Mouse (Mus musculus): ENCODE measurements around the gene Gigyf1. TPM values are rescaled to one million over a fixed set of nuclear protein-coding genes. Genes with fewer than 3 reads are reported as not detected.

Gigyf1 gene
- total RNA-seq, 2 experiments from 2014 or later = 17.4 to 23.4 TPM

DNA sequence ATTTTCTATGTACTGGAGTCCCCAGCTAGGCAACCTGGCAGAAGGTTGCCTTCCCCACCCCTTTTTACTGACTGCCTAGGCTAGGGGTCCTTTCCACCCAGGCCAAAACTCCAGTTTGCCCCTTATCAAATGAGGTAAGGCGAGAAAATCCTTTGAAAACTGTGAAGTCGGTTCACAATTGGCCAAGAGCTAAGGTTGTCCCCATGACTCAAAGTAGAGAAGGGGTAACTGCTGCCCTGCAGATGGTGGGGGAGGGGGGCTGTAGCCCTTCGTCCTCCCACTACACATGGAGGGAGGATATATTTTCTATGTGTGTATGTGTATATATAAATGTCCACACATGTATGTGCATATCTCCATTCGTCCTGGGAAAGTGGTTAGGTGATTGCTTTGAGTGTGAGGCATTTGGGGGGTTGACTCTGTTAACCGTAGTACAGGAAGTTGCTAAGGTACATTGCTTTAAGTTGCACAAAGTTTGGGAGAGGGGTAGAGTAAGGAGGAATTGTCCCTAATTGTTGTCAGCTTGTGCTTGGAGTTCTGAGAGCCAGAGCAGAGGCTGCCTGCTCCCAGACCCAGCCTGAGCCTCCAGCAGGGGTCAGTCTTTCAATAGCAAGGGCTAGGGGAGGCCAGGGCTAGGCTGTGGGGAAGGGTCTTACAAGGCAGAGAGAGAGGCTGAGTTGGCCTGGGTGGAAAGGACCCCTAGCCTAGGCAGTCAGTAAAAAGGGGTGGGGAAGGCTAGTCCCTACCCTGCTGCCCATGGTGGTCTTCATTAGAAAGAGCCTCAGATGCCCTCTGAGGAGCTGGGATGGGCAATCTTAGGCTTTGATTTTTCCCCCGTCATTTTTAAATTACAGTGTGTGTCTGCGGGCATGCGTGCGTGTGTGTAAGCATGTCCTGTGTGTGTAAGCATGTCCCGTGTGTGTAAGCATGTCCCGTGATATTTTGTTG, 5.2 kb upstream of the Gigyf1 start:
- intact Hi-C loops (cut with DNase I) = no loop called here
- DNase-seq = no peak

DNA sequence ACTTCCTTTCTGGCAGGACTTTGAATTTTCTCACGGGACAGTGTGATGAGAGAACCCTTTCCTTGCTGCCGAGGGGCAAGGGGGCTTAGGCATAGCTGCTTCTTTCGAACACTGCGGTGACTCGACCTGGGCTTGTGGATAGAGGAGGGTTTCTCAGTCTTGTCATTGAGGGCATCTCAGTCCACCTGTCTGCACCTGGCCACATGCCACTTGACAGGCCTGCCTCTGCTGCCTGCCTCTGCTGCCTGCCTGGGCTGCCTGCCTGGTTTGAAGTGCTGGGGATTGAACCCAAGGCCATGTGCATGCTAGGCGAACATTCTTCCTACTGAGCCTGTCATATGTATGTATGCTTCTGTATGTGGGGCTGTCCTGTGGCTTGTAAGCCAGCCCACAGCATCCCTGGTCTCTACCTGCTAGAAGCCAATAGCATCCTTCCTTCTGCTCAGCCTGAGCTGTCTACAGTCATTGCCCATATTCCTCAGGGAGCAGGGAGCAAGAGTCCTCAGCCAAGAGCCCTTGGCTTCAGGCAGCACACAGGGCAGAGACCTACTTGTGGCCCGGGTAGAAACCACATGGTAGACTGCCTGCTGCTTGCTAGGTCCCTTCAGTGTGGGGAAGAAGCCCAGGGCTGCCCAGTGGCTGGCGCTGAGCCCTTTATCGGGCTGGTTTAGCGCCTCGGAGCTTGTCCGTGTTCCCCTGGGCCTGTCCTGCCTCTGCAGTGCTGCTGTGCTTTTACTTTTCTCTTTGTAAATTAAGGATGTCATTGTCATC, 4.2 kb upstream of the Gigyf1 start:
- peak in 1 of 2 experiments; percentile 13 for DNase-seq

DNA sequence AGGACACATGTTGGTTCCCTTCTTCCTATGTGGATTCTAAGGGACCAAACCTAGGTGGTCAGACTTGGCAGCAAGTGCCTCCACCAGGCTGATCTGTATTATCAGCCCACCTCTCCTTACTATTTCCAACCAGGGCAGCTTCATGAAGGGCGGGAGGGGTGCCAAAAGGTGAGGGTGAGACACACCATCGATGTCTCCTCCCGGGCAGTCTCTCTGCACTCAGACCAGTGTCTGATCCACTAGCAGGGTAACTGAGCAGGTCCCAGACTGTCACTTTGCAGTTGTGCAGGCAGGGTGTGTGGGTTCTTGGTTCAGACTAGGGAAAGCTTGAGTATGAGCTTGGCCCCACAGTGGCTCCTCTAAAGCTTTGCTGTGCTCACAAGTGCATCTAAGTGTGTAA, 3.5 kb upstream of the Gigyf1 start:
- intact Hi-C loops (cut with DNase I) = no loop called here
- DNase-seq = no peak

More for the DNA sequence above, 4.2 kb upstream of the Gigyf1 start:
- intact Hi-C loops (cut with DNase I) = no loop called here

DNA sequence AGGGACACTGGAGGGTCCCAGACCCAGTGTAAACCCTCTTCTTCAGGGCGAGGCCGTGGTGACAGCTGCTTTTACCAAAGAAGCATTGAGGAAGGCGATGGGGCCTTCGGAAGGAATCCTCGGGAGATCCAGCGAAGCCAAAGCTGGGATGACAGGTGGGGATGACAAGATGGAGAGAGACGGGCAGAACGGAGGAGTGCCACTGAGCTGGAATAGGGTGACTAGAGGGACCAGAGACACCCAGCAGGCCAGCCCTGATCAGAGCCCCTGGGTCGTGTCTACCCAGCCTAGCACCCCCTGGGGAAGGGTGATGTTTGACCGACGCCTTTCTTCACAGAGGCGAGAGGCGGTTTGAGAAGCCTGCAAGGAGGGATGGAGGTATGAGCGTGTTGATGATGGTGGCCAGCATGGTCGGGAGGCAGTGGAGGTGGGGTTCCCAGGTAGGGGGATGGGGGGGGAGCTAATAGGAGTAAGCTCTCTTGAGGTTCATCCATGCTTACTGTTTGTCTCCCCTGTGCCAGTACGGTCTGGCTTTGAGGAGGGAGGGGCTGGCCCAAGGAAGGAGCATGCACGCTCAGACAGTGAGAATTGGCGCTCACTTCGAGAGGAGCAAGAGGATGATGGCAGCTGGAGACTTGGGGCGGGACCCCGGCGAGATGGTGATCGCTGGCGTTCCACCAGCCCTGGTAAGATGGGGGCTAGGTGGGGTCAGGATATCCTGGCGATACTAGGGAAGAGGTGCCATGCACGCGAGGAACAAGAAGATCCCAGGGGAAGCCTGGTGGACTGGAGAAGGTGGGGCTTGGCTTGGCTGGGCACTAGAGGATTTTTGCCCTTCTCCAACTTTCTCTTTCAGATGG, 1.6 kb downstream of the Gigyf1 start:
- intact Hi-C loops (cut with DNase I) = no loop called here
- DNase-seq = no peak

DNA sequence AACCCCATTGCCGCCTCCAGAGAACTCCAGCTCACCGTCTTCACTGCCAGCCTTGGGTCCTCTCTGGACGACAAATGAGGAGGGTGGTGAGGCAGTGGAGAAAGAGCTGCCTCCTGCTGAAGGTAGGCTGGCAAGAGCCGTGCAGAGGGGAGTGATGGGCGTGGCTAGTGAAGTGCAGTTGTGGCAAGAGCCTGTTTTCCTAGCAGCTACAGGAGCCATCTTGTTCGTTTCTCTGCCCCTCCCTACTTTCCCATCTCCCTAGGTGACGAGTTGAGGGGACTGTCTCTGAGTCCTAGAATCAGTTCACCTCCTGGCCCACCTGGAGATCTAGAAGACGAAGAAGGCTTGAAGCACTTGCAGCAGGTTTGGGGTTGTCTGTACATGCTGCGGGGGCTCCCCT, 3.5 kb downstream of the Gigyf1 start:
- intact Hi-C loops (cut with DNase I) = no loop called here
- DNase-seq = no peak

DNA sequence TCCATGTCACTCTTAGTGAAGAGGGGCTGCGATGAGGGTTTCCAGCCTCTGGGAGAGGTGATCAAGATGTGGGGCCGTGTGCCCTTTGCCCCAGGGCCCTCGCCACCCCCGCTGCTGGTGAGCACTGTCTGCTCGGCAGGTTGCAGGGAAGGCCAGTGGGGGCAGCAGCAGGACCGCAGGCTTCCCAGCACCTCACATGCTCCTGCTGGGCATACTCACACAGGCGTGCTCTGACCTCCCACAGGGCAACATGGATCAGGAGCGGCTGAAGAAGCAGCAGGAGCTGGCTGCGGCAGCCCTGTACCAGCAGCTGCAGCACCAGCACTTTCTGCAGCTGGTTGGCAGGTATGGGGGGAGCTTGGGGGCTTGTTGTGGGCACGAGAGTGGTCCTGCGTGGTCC, 4.4 kb downstream of the Gigyf1 start:
- intact Hi-C loops (cut with DNase I) = no loop called here
- DNase-seq = no peak

DNA sequence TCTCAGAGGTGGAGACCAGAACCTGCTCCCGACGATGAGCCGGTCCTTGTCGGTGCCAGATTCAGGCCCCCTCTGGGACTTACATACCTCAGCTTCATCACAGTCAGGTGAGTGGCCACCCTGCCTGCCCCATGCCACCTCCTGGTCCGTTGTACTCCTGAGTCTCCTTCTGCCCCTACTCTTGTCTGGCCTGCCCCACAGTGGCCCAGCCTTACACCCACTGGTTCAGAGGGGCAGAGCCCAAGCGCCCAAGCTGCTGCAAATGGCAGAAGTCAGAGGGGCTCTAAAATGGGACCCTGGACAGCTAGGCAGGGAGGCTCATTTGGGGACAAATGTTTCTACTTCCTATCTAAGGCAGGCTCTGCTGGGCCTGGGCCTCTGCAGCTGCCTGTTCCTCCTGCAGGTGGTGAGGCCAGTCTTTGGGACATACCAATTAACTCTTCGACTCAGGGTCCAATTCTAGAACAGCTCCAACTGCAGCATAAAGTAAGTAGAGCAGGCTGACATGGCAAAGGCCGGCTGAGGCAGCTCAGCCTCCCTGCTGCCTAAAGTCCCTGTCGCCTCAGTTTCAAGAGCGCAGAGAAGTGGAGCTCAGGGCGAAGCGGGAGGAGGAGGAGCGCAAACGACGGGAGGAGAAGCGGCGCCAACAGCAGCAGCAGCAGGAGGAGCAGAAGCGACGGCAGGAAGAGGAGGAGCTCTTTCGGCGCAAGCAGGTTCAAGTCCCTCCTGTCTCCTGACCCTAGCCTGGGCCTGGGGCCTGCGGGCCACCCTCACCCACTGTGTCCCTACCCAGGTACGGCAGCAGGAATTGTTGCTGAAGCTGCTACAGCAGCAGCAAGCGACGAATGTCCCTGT, 5.3 kb downstream of the Gigyf1 start:
- intact Hi-C loops (cut with DNase I) = no loop called here
- no peak for DNase-seq

DNA sequence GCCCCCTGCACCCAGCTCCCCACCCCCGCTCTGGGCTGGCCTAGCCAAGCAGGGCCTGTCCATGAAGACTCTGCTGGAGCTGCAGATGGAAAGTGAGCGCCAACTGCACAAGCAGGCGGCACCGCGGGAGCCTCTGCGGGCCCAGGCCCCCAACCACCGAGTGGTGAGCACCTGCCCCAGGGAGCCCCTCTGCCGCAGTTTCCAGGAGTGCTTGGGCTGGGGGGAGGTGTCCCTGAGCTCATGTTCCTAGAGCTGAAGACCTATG, 5.8 kb downstream of the Gigyf1 start:
- no peak for DNase-seq
- intact Hi-C loops (cut with DNase I) = no loop called here

DNA sequence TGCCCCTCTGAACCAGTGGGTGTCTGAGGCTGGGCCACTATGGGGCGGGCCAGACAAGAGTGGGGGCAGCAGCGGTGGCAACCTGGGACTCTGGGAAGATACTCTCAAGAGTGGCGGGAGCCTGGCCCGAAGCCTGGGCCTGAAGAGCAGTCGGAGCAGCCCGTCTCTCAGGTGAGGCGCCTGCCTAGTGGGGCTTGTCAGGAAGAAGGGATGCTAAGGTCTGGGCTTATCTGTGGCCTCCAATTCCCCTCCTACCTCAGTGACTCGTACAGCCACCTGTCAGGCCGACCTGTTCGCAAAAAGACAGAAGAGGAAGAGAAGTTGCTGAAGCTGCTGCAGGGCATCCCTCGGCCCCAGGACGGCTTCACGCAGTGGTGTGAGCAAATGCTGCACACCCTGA, 6.3 kb downstream of the Gigyf1 start:
- no peak for DNase-seq
- intact Hi-C loops (cut with DNase I) = no loop called here

DNA sequence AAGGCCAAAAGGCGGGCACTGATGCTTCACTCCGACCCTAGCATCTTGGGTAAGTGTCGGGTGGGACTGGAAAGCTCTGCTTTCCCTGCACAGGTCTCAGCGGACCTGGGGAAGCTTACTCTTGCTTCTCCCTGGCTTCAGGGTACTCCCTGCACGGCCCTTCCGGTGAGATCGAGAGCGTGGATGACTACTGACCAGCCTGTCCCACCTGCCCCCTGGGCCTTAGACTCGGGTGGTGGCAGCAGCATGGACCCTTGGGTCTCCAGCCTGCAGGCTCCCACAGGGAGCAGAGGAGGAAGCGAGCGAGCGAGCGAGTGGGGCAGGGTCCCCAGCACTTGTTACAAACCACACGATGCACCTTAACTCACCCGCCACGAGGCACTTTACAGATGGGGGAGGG, 7.2 kb downstream of the Gigyf1 start:
- no peak for DNase-seq
- intact Hi-C loops (cut with DNase I) = no loop called here

DNA sequence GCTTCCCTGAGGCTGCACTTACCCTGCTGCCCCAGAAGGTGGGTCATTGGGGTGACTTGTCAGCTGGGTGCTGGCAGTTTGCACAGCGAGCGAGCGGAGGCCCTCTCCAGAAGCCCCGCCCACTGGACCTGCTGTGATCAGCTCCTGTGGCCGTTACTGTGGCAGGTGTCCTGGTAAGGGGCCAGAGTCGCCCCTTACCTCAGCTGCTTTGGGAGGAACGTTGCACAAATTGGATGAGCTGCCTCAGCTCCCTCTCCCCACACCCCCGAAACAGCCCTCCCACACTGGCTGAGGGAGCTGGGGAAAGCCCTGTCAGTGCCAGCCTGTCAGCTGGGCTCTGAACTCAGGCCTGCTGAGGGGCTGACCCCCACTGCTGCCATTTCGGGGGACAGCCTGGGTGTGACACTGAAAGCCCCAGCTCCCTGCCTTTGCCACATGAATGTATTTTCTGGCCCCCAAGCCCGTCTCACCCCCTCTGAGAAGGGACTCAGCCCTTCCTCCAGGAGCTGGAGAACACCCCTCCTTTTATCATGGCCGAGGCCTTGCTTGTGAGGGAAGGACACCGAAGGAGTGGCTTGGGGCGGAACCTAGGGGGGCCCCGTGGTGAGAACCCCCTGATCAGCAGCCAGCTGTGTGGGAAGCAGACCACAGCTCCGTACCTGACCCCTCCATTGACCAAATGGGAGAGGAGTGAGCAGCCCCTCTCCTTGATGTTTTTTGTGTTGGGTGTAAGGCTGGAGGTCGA, 8.0 kb downstream of the Gigyf1 start:
- intact Hi-C loops (cut with DNase I) = no loop called here
- no peak for DNase-seq

DNA sequence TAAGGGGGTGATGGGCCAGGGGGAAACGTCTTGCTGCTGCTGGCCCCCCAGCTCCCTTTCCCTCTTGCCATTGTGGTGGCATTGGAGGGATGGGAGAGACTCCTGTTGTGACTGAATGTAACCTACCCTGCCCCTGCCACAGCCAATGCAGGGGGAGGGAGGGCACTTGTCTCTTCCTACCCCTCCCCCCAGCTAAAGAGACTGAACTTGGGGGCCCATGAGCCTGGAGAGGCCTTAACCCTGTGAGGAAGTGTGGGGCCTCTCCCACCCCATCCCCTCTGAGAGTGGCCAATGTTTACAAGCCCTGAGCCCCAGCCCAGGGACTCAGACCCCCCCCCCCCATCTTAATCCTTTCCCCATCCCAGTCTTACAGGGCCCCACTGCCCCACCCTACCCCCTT, 9.1 kb downstream of the Gigyf1 start:
- no peak for DNase-seq
- intact Hi-C loops (cut with DNase I) = no loop called here

DNA sequence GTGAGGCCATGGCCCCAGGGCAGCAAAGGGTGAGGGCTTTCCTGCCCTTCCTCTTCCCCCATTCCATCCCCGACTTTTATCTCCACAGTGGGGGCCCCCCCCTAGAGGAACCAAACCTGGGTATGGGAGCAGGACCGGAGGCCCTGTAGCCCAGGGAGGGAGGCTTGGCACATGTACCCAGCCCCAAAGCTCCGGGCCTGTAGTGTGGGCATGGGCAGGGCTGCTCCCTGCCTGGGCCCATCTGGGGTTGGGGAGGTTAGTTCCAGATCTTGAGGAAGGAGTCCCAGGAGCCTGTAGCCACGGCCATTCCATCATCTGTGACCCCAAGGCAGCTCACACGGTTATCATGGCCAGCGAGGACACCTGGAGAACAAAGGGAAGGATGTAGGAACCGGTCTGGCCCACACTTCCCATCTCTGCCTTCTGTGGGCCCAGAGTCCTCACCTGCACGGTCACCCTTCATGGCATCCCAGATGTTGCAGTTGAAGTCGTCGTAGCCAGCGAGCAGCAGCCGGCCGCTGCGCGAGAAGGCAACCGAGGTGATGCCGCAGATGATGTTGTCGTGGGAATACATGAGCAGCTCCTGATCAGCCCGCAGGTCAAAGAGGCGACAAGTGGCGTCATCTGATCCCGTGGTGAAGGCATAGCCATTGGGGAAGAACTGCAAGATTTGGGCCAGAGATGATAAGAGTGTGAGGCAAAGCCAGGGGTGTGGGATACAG, 10.1 kb downstream of the Gigyf1 start:
- intact Hi-C loops (cut with DNase I) = no loop called here

DNA sequence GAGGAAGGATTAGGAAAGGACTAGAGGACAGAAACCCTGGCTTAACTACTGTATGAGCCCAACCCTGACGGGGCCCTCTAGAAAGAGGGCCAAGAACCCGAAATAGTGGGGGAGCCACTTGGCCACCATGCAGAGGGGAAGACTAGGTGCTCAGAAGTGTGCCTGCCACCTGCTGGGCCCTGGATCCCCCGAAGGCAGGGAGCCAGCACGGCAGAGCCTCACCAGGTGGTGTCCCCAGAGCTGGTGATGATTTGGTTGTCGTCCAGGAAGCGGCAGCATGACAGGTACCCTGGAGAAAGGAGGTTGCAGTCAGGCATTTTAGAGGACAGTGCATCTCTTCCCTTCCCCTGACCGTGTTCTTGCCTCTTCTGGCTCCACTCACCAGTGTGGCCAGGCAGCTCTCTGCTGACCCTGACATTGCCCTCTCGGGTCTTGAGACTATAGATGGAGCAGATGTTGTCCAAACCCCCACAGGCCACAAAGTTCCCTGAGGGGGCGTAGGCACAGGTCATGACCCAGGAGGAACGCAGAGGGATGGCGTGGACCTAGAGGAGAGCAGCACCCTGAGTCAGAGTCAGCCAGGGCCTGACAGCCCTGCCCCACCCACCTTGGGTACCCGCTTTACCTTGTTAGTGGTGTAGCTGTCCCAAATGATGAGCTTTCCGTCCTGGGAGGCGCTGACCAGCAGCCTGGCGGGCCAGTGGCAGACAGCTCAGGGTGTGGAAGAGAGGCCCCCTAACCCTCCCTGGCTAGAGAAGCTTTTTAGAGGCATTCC, 11.1 kb downstream of the Gigyf1 start:
- DNase-seq = no peak
- intact Hi-C loops (cut with DNase I) = no loop called here

More for the DNA sequence above, 10.1 kb downstream of the Gigyf1 start:
- DNase-seq = no peak

DNA sequence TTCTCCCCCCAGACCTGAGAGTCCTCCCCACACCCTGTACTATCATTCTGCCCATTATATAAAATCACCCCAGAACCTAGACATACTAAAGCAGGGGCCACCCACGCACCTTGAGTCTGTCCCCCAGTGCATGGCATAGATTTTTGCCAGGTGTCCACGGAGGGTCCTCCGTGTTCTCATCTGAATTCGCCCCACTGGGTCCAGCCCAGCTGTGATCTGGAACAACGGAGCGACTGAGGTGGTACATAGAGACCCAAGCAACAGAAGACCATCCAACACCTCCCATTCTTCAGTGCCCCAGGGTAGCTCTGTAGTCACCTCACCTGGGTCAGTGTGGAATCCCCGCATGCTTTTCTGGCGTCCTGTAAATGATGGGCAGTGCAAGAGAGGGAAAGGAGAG, 11.7 kb downstream of the Gigyf1 start:
- intact Hi-C loops (cut with DNase I) = loop anchor here (5.0 kb wide), 2 partner anchors 217 to 247 kb away; partner anchors contain the start of genes Ppp1r35 and Tsc22d4

DNA sequence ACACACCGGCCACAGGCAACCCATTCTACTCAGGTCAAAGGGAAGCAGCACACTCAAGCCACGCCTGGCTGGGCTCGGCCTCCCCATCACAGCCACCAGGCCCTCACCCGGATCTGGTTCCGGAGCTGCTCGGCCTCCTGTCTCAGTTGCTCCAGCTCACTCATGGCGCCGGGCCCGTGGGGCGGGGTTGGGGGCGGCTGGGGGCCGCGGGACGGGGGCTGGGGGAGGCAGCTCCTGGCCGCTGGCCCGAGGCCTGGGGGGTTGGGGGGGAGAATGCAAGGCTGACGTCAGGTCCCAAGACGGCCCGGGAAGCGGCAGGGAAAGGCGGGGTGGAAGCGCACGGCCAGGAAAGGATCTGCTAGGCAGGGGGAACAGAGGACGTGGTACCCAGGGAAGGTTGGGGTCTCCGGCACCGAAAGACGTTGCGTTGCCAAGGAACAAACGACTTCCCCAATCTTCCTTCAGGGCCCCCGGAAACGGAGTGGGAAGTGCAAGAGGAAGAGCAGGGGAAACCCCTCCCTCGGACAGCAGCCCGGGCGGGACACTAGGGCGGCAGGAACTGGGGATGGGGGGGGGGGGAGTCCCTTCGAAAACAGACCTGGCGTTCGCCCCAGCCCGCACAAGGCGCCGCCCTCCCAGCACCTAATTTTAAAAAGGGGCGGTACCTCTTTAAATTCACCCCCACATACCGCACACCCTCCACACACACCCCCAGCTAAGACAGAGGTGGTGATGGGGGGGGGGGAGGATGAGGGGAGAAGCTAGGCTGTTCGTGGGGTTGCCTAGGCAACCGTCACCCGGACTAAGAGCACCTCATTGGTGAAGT, 12.5 kb downstream of the Gigyf1 start:
- intact Hi-C loops (cut with DNase I) = loop anchor here (5.0 kb wide), 2 partner anchors 216 to 246 kb away; partner anchors contain the start of genes Ppp1r35 and Tsc22d4
- DNase-seq = peak; percentile 60 to 74

More for the DNA sequence above, 11.7 kb downstream of the Gigyf1 start:
- DNase-seq = no peak

Data from gastrocnemius, postnatal 36 days (tissue).